Mouse (Mus musculus): Measurements from ENCODE around the gene Tmem125.

DNA sequence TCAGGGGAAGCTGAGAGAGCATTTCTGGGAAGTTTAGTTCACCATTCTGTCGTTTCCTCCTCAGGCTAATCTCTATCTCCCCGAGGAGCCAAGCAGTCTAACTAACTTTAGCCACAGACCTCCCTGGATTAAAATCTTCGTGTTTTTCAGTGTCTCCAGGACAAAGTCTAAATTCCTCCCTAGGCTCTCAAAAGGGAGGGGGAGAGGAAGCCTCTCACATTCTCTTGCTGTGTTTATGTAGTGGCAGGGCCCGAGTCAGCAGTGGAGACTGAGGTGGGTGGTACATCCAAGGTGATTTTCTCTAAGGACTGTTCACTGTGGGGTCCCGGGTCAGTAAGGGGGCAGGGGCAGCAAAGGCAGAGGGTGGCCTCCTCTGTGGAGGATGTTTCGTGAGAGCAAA lies 6.0 kb downstream of the Tmem125 start:
- TF ChIP-seq TAL1 (IDR thresholded peaks at IDR 0.05; ENCODE audit: low read length) (no peak), GATA1 (IDR thresholded peaks at IDR 0.05; ENCODE audit: low read length) (no peak)
